Mouse (Mus musculus) lung, embryonic 16.5 days (tissue): Measurements from ENCODE around the gene Fndc10. TPM values are rescaled to one million over a fixed set of nuclear protein-coding genes. Genes with fewer than 3 reads are reported as not detected.
A peak's percentile ranks its signal among the peaks of the same experiment; 100 is the strongest.
"Not testable (repeated sequence)": the region's sequence is repeated elsewhere in the genome, so short reads cannot be mapped to it uniquely, and the experiment has no call there.

Source experiments
- ATAC-seq: fragments of 200-750 bp; cut with Nextera tagmentation; 2 replicates; pipeline ENCODE4 v1.8.0; 2017; ENCODE audit warnings: low read depth, mild to moderate bottlenecking, moderate library complexity
- H3K27ac ChIP-seq: fragments of 300-500 bp; sonication (generic); 2 replicates; pipeline ENCODE4 v1.5.1; 2014; ENCODE audit warnings: mild to moderate bottlenecking, control low read depth, low read length
- H3K27me3 ChIP-seq: fragments of 300-500 bp; sonication (generic); 2 replicates; pipeline ENCODE4 v1.6.1; 2014; ENCODE audit warnings: low read depth, low read length, mixed read lengths; ENCODE audit not compliant: control insufficient read depth, insufficient read depth
- H3K36me3 ChIP-seq: fragments of 300-500 bp; sonication (generic); 2 replicates; pipeline ENCODE4 v1.6.1; 2014; ENCODE audit warnings: low read length; ENCODE audit not compliant: control insufficient read depth, insufficient read depth
- H3K4me1 ChIP-seq: fragments of 300-500 bp; sonication (generic); replicated peaks from 2 replicates; pipeline ENCODE4 v1.6.1; 2014; ENCODE audit warnings: low read length, mixed read lengths; ENCODE audit not compliant: control insufficient read depth, insufficient read depth
- H3K4me2 ChIP-seq: fragments of 300-500 bp; sonication (generic); 2 replicates; pipeline ENCODE4 v1.6.1; 2014; ENCODE audit warnings: low read depth, low read length, control low read depth
- H3K4me3 ChIP-seq: fragments of 300-500 bp; sonication (generic); 2 replicates; pipeline ENCODE4 v1.5.1; 2014; ENCODE audit warnings: mild to moderate bottlenecking, low read length, control low read depth
- H3K9ac ChIP-seq: fragments of 300-500 bp; sonication (generic); 2 replicates; pipeline ENCODE4 v1.6.1; 2014; ENCODE audit warnings: low read length, control low read depth
- H3K9me3 ChIP-seq: fragments of 300-500 bp; sonication (generic); 2 replicates; pipeline ENCODE4 v1.6.1; 2016; ENCODE audit warnings: low read length; ENCODE audit not compliant: control insufficient read depth
- WGBS: fragments of 180-500 bp; shearing (Covaris S2); extraction: QIAGEN DNeasy Blood & Tissue Kit; methylation state at CpG from one replicate; pipeline ENCODE4 v1.1.7; 2014; 5-methylcytosine and 5-hydroxymethylcytosine counted together
- polyA plus RNA-seq: library from polyadenylated mRNA; unstranded; fragments of >200 nt; fragmentation: Nextera tagmentation; extraction: Ambion mirVana; gene quantifications from 2 replicates; pipeline ENCODE4 v1.2.1, GENCODE M21; 2015

Fndc10 gene
- polyA plus RNA-seq, 1 experiment from 2014 or later: 1.3 TPM

DNA sequence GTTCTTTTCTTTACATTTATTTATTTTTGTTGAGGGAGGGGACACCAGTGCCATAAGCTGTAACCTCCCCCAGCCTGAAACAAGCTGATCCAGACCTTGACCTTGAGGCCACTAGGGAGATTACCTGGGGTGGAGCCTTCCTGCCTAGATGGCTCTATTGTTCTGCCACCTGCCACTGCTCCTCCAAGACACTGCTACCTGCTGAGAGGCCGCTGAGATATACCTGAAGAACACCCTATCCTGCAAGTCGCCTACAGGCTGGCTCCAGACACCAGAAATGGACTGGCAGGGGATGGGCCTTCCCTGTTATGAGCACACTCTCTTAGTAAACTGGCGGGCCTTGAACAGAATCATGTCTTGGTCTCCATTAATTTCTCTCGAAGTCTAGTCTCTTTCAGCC is 23.9 kb upstream of the Fndc10 start:
- WGBS: 52% methylated on average over 4 of the region's 4 CpGs
- H3K27ac ChIP-seq, H3K27me3 ChIP-seq, ATAC-seq, H3K36me3 ChIP-seq, H3K4me3 ChIP-seq, H3K9me3 ChIP-seq, H3K4me1 ChIP-seq, H3K4me2 ChIP-seq, H3K9ac ChIP-seq: not testable (repeated sequence)

DNA sequence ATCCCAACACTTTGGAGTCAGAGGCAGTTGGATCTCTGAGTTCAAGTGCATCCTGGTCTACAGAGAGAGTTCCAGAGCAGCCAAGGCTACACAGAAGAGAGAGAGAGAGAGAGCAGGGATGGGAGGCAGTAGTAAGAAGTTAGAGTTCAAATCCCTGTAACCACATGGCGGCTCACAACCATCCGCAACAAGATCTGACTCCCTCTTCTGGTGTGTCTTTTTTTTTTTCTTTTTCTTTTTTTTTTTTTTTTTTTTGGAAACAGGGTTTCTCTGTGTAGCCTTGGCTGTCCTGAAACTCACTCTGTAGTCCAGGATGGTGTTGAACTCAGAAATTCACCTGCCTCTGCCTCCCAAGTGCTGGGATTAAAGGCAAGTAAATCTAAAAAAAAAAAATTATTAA is 22.1 kb upstream of the Fndc10 start:
- no peak for ATAC-seq
- Histone ChIP-seq H3K9me3 (no peaks in the 10 kb centered on the region), H3K36me3 (no peaks in the 10 kb centered on the region), H3K4me1 (peaks cover 9% of the 10 kb centered on the region), H3K27me3 (no peaks in the 10 kb centered on the region), H3K4me2 (no peak overlapping the region), H3K9ac (no peak overlapping the region), H3K4me3 (no peak overlapping the region), H3K27ac (no peak overlapping the region)
- 52% methylated on average over 2 of the region's 2 CpGs for WGBS

DNA sequence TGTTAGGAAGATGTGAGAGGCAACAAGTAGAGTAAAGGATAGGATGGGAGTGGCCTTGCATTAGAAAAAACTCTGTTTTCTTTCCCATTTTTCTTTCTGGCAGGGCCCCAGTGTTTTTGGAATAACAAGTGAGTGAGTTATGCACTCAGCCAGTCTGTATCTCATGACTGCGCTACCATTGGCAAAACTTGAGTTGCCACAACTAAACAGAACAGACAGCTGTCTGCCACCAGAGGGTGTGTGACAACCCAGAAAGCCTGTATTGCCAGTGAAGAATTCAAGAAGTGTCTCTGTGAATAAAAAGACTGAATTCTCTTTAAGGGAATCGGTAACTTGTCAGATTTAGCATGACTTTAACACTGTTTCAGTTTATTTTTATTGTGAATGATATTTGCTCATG is 18.2 kb upstream of the Fndc10 start:
- H3K36me3 ChIP-seq: no peaks in the 10 kb centered on the region
- no peak overlapping the region for H3K27ac ChIP-seq
- ATAC-seq: no peak
- no peaks in the 10 kb centered on the region for H3K4me1 ChIP-seq
- H3K4me2 ChIP-seq: no peak overlapping the region
- 73% methylated on average over 2 of the region's 2 CpGs for WGBS
- no peaks in the 10 kb centered on the region for H3K9me3 ChIP-seq
- no peaks in the 10 kb centered on the region for H3K27me3 ChIP-seq
- H3K9ac ChIP-seq: no peak overlapping the region
- H3K4me3 ChIP-seq: no peak overlapping the region

DNA sequence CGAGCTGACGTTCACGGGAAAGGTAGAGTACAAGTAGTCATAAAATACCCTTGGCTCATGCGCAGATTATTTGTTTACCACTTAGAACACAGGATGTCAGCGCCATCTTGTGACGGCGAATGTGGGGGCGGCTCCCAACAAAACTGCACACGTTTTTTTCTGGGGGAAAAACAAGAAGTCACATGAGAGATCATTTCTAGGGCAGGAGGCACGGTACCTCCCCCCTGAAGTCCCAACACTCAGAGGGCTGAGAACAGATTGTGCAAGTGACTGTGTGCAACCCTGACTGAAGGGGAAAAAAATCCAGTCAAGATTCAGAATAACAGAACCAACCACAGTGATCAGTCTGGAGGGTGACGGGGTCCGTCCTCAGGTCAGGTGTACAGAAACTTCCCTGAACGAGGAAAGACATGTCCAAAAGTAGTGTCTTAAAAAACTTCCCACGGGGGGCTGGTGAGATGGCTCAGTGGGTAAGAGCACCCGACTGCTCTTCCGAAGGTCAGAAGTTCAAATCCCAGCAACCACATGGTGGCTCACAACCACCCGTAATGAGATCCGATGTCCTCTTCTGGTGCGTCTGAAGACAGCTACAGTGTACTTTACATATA is 10.4 kb upstream of the Fndc10 start:
- 86% methylated on average over 15 of the region's 19 CpGs for WGBS

DNA sequence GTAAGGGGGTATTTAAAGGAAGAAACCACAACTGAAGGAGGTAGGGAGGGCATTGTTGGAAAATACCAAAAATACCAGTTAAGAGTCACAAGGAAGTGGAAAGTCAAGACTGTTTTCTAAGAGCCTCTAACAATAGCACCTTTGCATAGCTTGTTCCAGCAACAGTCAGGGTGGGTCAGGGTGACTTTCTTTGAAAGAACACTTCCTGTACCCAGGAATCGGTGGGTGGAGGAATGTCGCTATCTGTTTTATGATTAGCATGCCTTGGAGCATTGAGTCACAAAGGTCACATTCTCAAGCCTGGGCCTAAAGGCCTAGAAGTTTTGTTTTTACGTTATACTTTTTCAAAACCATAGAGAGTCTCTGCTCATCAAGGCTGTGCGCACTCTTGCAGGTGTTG is 6.4 kb upstream of the Fndc10 start:
- not testable (repeated sequence) for ATAC-seq, H3K36me3 ChIP-seq, H3K9ac ChIP-seq, H3K4me1 ChIP-seq, H3K9me3 ChIP-seq, H3K27ac ChIP-seq, H3K4me2 ChIP-seq, H3K27me3 ChIP-seq, H3K4me3 ChIP-seq
- 69% methylated on average over 4 of the region's 4 CpGs for WGBS

More for the DNA sequence above, 10.4 kb upstream of the Fndc10 start:
- not testable (repeated sequence) for H3K27ac ChIP-seq, H3K4me2 ChIP-seq, H3K36me3 ChIP-seq, H3K27me3 ChIP-seq, ATAC-seq, H3K9me3 ChIP-seq, H3K4me1 ChIP-seq, H3K9ac ChIP-seq, H3K4me3 ChIP-seq

DNA sequence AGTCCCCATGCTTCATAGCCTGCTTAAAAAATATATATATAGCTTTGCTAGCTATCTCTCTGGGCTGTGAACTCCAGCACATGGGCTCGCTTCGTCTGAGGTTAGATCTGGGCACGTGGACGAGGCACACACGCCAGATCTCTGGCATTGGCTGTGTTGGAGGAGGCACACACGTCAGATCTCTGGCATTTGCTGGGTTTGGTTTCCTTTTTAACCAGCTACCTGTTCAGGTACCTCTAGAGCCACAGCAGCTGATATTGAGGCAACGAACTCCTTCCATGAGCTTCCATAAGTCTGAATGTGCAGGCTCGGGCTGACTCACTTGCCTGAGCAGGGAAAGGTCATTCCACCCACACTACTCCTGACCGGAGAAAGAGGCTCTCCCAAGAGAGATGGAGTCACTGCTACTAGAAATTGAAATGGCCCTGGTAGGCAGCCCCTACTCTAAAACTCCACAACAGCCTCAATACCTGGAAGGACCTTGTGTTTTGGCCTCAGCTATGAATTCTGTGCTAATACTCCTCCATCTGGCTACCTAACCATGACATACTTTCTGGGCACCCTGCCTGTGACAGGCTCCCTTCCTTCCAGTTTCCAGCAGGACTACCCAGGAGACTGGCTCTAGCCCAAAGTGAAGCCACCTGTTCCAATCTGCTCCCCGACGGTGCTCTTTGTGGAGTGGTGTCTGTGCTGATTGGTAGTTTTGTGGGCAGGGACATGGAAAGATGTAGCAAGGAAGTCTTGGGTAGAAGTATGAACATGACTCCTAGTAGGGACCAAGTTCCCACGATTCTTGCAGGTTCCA is 3.4 kb upstream of the Fndc10 start:
- no peak overlapping the region for H3K9ac ChIP-seq
- WGBS: 76% methylated on average over 12 of the region's 12 CpGs
- H3K27me3 ChIP-seq: peaks cover 7% of the 10 kb centered on the region; the same call in 1 of the 2 replicates
- H3K4me2 ChIP-seq: no peak overlapping the region
- H3K4me3 ChIP-seq: no peak overlapping the region
- peaks cover 4% of the 10 kb centered on the region; the same call in 1 of the 2 replicates for H3K4me1 ChIP-seq
- ATAC-seq: no peak
- H3K27ac ChIP-seq: no peak overlapping the region
- no peaks in the 10 kb centered on the region for H3K36me3 ChIP-seq
- no peaks in the 10 kb centered on the region for H3K9me3 ChIP-seq

DNA sequence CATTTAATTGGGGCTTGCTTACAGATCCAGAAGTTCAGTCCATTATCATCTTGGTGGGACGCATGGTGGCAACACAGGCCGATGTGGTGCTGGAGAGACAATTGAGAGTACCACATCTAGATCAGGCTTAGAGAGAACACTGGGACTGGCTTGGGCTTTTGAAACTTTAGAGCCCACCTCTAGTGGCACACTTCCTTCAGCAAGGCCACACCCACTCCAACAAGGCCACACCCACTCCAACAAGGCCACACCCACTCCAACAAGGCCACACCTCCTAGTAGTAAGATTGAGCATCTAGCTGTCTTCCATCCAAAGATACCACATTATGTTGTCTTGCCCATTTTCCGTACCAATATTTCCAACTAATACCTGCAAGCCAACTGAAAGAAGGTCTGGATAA is 1.7 kb upstream of the Fndc10 start:
- Histone ChIP-seq H3K4me2 (no peak overlapping the region), H3K9me3 (no peaks in the 10 kb centered on the region), H3K4me3 (no peak overlapping the region), H3K9ac (no peak overlapping the region), H3K27ac (no peak overlapping the region), H3K27me3 (peaks cover 7% of the 10 kb centered on the region; the same call in 1 of the 2 replicates), H3K4me1 (peaks cover 4% of the 10 kb centered on the region; the same call in 1 of the 2 replicates), H3K36me3 (no peaks in the 10 kb centered on the region)
- 94% methylated on average over 3 of the region's 3 CpGs for WGBS
- no peak for ATAC-seq

DNA sequence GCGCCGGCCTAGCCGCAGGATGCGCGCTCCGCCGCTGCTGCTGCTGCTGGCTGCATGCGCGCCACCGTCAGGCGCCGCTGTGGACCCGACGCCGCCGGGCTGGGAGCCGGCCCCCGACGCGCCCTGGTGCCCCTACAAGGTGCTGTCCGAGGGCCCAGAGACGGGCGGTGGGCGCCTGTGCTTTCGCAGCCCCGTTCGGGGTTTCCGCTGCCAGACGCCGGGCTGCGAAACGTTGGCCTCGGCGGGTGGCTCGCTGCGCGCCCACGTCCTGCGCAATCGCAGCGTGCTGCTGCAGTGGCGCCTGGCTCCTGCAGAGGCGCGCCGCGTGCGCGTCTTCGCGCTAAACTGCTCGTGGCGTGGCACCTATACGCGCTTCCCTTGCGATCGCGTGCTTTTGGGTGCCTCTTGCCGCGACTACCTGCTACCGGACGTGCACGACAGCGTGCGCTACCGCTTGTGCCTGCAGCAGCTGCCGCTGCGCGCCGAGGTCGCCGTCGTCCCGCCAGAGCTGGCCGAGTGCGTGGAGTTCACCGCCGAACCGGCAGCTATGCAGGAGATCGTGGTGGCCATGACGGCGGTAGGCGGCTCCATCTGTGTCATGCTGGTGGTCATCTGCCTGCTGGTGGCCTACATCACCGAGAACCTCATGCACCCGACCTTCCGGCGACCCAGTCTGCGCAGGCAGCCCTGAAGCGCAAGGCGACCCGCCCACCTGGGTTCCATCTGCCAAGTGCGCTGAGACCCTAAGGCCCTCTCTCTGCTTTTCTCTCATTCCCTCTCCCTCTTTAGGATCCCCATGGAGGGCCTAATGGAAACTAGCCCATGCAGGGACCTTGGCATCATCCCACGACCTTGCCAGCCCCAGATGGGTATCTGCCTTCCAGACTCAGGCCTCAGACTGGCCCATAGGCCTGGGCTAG is 600 bp downstream of the Fndc10 start:
- WGBS: under 1% methylated on average over 88 of the region's 92 CpGs
- Histone ChIP-seq H3K36me3 (no peaks in the 10 kb centered on the region), H3K9ac (peak overlapping the region; percentile 73), H3K27me3 (peaks cover 7% of the 10 kb centered on the region; the same call in 1 of the 2 replicates), H3K27ac (no peak overlapping the region), H3K4me3 (peak overlapping the region; percentile 74), H3K9me3 (no peaks in the 10 kb centered on the region), H3K4me2 (peak overlapping the region; percentile 89), H3K4me1 (peaks cover 4% of the 10 kb centered on the region; the same call in 1 of the 2 replicates)
- peak; percentile 77 for ATAC-seq
